Mouse (Mus musculus): ENCODE data around the gene Cacna1f. TPM values are rescaled to one million over a fixed set of nuclear protein-coding genes. Genes with fewer than 3 reads are reported as not detected.

Cacna1f gene
- not detected in 2 replicates for polyA plus RNA-seq (2014; fragmentation: Nextera tagmentation; extraction: Ambion mirVana)

- Histone ChIP-seq H3K4me1 (ENCODE audit: control insufficient read depth, insufficient read depth, low read length) (no peaks in the 10 kb centered on the region), H3K27me3 (ENCODE audit: control insufficient read depth, insufficient read depth, low read length) (no peaks in the 10 kb centered on the region), H3K36me3 (ENCODE audit: control insufficient read depth, insufficient read depth, low read length) (no peaks in the 10 kb centered on the region), H3K9me3 (ENCODE audit: control insufficient read depth, low read length) (no peaks in the 10 kb centered on the region), H3K27ac (ENCODE audit: low read depth, low read length) (no peak within 1 kb of the TSS), H3K4me2 (ENCODE audit: low read depth) (no peak within 1 kb of the TSS), H3K9ac (ENCODE audit: low read length) (no peak within 1 kb of the TSS), H3K4me3 (ENCODE audit: low read depth, low read length) (no peak within 1 kb of the TSS)
- ATAC-seq (ENCODE audit: insufficient read depth, low FRiP score, low TSS enrichment) (no peak), DNase-seq (ENCODE audit: low spot score) (no peak)
- 79% methylated on average over 6 of the region's 6 CpGs for WGBS
These were observed at the start of gene Cacna1f for GRCm38 (mm10) chrX:7606783-7607182. Gene Cacna1f (plus strand): TSS chrX:7607083.

DNA sequence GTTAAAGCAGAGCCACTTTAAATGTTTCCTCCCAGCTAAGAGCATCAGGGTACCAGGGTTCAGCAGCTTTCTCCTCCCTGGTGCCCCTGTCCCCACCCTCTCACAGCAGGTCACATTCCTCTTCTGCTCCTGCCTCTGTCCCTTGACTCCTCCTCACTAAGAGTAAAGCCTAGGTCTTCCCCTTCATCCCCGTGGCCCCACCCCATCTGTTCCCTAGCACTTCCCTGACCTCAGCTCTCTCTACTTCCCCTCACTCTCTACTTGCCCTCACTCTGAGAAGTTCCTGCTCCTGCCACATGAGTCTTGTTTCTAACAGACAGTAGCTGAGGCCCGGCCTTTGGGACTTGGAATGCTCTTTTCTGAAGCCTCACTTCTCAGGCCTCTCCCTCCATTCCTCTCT is 43.8 kb upstream of the Cacna1f start:
- no peak overlapping the region for H3K4me3 ChIP-seq (ENCODE audit: low read depth, low read length)
- no peak for DNase-seq (ENCODE audit: low spot score)
- no peaks in the 10 kb centered on the region for H3K4me1 ChIP-seq (ENCODE audit: control insufficient read depth, insufficient read depth, low read length)
- ATAC-seq (ENCODE audit: insufficient read depth, low FRiP score, low TSS enrichment): no peak
- H3K9me3 ChIP-seq (ENCODE audit: control insufficient read depth, low read length): no peaks in the 10 kb centered on the region
- no peak overlapping the region for H3K9ac ChIP-seq (ENCODE audit: low read length)
- no peak overlapping the region for H3K4me2 ChIP-seq (ENCODE audit: low read depth)
- H3K36me3 ChIP-seq (ENCODE audit: control insufficient read depth, insufficient read depth, low read length): no peaks in the 10 kb centered on the region
- no peaks in the 10 kb centered on the region for H3K27me3 ChIP-seq (ENCODE audit: control insufficient read depth, insufficient read depth, low read length)
- no peak overlapping the region for H3K27ac ChIP-seq (ENCODE audit: low read depth, low read length)
- 27% methylated on average over 2 of the region's 2 CpGs for WGBS

GRCm38 (mm10) chrX:7566352-7566751 is 40.5 kb upstream of the Cacna1f start:
- WGBS: 87% methylated on average over 6 of the region's 6 CpGs
- DNase-seq (ENCODE audit: low spot score) (no peak), ATAC-seq (ENCODE audit: insufficient read depth, low FRiP score, low TSS enrichment) (no peak)
- Histone ChIP-seq H3K9ac (ENCODE audit: low read length) (no peak overlapping the region), H3K9me3 (ENCODE audit: control insufficient read depth, low read length) (no peaks in the 10 kb centered on the region), H3K4me2 (ENCODE audit: low read depth) (no peak overlapping the region), H3K4me1 (ENCODE audit: control insufficient read depth, insufficient read depth, low read length) (no peaks in the 10 kb centered on the region), H3K27ac (ENCODE audit: low read depth, low read length) (no peak overlapping the region), H3K4me3 (ENCODE audit: low read depth, low read length) (no peak overlapping the region), H3K36me3 (ENCODE audit: control insufficient read depth, insufficient read depth, low read length) (no peaks in the 10 kb centered on the region), H3K27me3 (ENCODE audit: control insufficient read depth, insufficient read depth, low read length) (no peaks in the 10 kb centered on the region)

DNA sequence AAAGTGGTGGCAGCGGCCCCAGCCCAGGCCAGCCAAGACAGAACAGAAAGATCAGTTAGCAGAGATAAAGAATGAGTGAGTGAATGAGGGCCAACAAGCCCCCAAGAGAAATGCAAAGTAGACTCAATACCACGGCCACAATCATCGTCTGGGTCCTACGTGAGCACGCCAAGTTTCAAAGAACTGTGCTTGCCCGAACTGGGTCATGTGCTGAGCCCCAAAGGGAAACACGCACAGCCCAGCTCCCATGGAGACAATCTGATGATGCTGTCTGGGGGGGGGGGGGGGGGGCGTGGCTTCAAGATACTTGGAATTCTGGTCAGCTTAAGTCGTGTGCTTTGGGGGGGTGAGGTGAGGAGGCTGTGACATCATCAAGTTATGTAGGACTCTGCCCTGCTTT is 39.4 kb upstream of the Cacna1f start:
- no peaks in the 10 kb centered on the region for H3K9me3 ChIP-seq (ENCODE audit: control insufficient read depth, low read length)
- H3K4me2 ChIP-seq (ENCODE audit: low read depth): no peak overlapping the region
- WGBS: 87% methylated on average over 8 of the region's 9 CpGs
- H3K4me1 ChIP-seq (ENCODE audit: control insufficient read depth, insufficient read depth, low read length): no peaks in the 10 kb centered on the region
- no peak overlapping the region for H3K4me3 ChIP-seq (ENCODE audit: low read depth, low read length)
- H3K27me3 ChIP-seq (ENCODE audit: control insufficient read depth, insufficient read depth, low read length): no peaks in the 10 kb centered on the region
- no peak for ATAC-seq (ENCODE audit: insufficient read depth, low FRiP score, low TSS enrichment)
- no peak overlapping the region for H3K9ac ChIP-seq (ENCODE audit: low read length)
- DNase-seq (ENCODE audit: low spot score): no peak
- no peaks in the 10 kb centered on the region for H3K36me3 ChIP-seq (ENCODE audit: control insufficient read depth, insufficient read depth, low read length)
- no peak overlapping the region for H3K27ac ChIP-seq (ENCODE audit: low read depth, low read length)

- DNase-seq (ENCODE audit: low spot score): no peak
- ATAC-seq (ENCODE audit: insufficient read depth, low FRiP score, low TSS enrichment): no peak
- no peaks in the 10 kb centered on the region for H3K36me3 ChIP-seq (ENCODE audit: control insufficient read depth, insufficient read depth, low read length)
- 56% methylated on average over 7 of the region's 7 CpGs for WGBS
- no peak overlapping the region for H3K9ac ChIP-seq (ENCODE audit: low read length)
- H3K4me3 ChIP-seq (ENCODE audit: low read depth, low read length): no peak overlapping the region
- H3K4me1 ChIP-seq (ENCODE audit: control insufficient read depth, insufficient read depth, low read length): 0 out of 2 replicates have a peak, but pooled peaks cover 5% of the 10 kb centered on the region
- H3K27ac ChIP-seq (ENCODE audit: low read depth, low read length): no peak overlapping the region
- no peaks in the 10 kb centered on the region for H3K27me3 ChIP-seq (ENCODE audit: control insufficient read depth, insufficient read depth, low read length)
- H3K9me3 ChIP-seq (ENCODE audit: control insufficient read depth, low read length): no peaks in the 10 kb centered on the region
- no peak overlapping the region for H3K4me2 ChIP-seq (ENCODE audit: low read depth)
These were observed 36.3 kb upstream of the Cacna1f start for GRCm38 (mm10) chrX:7570481-7571175.

DNA sequence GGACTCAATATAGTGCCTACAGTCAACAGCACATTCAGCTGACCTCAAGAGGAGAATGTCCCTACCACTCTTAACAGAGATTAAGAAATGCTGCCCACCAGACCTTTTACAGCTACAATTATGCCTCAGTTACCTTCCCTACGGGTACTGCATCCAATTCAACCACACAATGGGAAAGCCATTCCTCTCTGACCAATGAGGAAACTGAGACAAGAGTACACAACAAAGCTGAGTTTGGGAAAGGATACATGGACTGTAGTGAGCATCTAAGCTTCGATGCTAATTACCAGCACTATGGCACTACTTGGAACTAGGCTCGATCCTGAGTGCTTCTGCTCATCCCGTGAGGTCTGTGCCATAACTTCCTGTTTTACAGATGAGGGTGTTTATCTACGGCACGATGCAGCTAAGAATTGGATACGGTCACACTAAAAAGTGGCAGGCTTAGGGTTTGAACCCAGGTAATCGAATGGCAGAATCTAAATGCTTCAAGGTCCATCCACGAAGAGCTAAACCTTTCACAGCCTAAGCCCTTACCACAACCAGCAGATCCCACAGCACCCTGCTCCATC is 35.2 kb upstream of the Cacna1f start:
- no peaks in the 10 kb centered on the region for H3K36me3 ChIP-seq (ENCODE audit: control insufficient read depth, insufficient read depth, low read length)
- no peak overlapping the region for H3K4me3 ChIP-seq (ENCODE audit: low read depth, low read length)
- no peak overlapping the region for H3K4me2 ChIP-seq (ENCODE audit: low read depth)

GRCm38 (mm10) chrX:7572466-7572865 is 34.4 kb upstream of the Cacna1f start:
- no peaks in the 10 kb centered on the region for H3K9me3 ChIP-seq (ENCODE audit: control insufficient read depth, low read length)
- ATAC-seq (ENCODE audit: insufficient read depth, low FRiP score, low TSS enrichment) (no peak), DNase-seq (ENCODE audit: low spot score) (peak; percentile 11)
- WGBS: 89% methylated on average over 10 of the region's 10 CpGs
- H3K9ac ChIP-seq (ENCODE audit: low read length): no peak overlapping the region
- no peak overlapping the region for H3K4me2 ChIP-seq (ENCODE audit: low read depth)
- H3K36me3 ChIP-seq (ENCODE audit: control insufficient read depth, insufficient read depth, low read length): no peaks in the 10 kb centered on the region
- H3K4me1 ChIP-seq (ENCODE audit: control insufficient read depth, insufficient read depth, low read length): 0 out of 2 replicates have a peak, but pooled peaks cover 5% of the 10 kb centered on the region
- H3K4me3 ChIP-seq (ENCODE audit: low read depth, low read length): no peak overlapping the region
- no peaks in the 10 kb centered on the region for H3K27me3 ChIP-seq (ENCODE audit: control insufficient read depth, insufficient read depth, low read length)
- H3K27ac ChIP-seq (ENCODE audit: low read depth, low read length): no peak overlapping the region

More for the DNA sequence above, 35.2 kb upstream of the Cacna1f start:
- WGBS: 81% methylated on average over 9 of the region's 9 CpGs
- Histone ChIP-seq H3K9ac (ENCODE audit: low read length) (no peak overlapping the region), H3K9me3 (ENCODE audit: control insufficient read depth, low read length) (no peaks in the 10 kb centered on the region), H3K4me1 (ENCODE audit: control insufficient read depth, insufficient read depth, low read length) (0 out of 2 replicates have a peak, but pooled peaks cover 5% of the 10 kb centered on the region), H3K27me3 (ENCODE audit: control insufficient read depth, insufficient read depth, low read length) (no peaks in the 10 kb centered on the region), H3K27ac (ENCODE audit: low read depth, low read length) (no peak overlapping the region)
- DNase-seq (ENCODE audit: low spot score) (no peak), ATAC-seq (ENCODE audit: insufficient read depth, low FRiP score, low TSS enrichment) (no peak)

DNA sequence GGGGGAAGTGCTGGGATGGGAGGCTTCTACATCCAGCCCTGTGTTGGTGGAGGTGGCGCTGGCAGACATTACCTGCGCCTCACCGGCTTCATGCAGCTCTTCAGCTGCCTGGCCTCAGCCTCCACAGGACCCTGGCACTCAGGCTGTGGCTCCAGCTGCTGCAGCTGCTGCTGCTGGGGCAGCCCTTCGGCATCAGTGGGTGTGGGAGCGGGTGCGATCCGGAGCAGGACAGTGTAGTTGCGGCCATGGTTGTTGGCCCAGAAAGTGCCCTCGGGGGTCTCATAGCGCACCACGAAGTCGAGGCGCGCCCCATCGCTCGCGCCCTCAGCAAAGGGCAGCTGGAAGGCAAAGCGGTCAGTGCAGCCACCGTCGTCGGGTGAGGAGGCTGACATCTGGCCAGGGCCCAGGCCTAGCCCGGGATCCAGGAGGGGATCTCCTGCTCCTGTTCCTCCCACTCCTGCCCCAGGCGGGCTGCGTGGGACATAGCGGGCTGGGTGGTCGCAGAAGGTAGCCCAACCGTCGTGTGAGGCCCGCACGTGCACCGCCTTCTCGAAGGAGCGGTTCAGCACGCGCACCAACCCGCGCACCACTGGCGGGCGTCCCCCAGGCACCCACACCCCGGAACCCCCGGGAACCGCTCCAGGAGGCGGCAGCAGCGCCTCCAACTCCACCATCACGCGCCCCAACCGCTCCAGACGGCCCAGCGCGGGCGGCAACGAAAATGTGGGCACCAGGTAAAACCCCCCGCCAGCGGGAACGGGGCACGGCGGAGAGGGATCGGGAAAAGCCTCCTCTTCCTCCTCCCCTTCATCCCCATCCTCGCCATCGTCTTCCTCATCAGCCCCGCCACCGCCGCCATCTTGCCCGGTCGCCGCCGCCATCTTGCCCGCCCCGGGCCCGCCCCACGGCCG is 33.5 kb upstream of the Cacna1f start, which contains the start of gene Foxp3:
Gene Foxp3 (plus strand): TSS at position 469 of the 911 bp plus-strand sequence.
- peak within 1 kb of the TSS; percentile 54 for H3K4me3 ChIP-seq (ENCODE audit: low read depth, low read length)
- peak; percentile 31 for DNase-seq (ENCODE audit: low spot score)
- H3K27me3 ChIP-seq (ENCODE audit: control insufficient read depth, insufficient read depth, low read length): no peaks in the 10 kb centered on the region
- peak within 1 kb of the TSS; percentile 75 for H3K9ac ChIP-seq (ENCODE audit: low read length)
- peak within 1 kb of the TSS; percentile 78 for H3K27ac ChIP-seq (ENCODE audit: low read depth, low read length)
- peak; percentile 24; the same call in 1 of the 2 replicates for ATAC-seq (ENCODE audit: insufficient read depth, low FRiP score, low TSS enrichment)
- H3K4me1 ChIP-seq (ENCODE audit: control insufficient read depth, insufficient read depth, low read length): 0 out of 2 replicates have a peak, but pooled peaks cover 5% of the 10 kb centered on the region
- H3K36me3 ChIP-seq (ENCODE audit: control insufficient read depth, insufficient read depth, low read length): no peaks in the 10 kb centered on the region
- no peaks in the 10 kb centered on the region for H3K9me3 ChIP-seq (ENCODE audit: control insufficient read depth, low read length)
- H3K4me2 ChIP-seq (ENCODE audit: low read depth): peak within 1 kb of the TSS; percentile 54
- 31% methylated on average over 48 of the region's 72 CpGs for WGBS

Data from neural tube, embryonic 11.5 days (tissue).